Mouse (Mus musculus): ENCODE results near the gene Cbx8.

The Cbx8 gene

DNA sequence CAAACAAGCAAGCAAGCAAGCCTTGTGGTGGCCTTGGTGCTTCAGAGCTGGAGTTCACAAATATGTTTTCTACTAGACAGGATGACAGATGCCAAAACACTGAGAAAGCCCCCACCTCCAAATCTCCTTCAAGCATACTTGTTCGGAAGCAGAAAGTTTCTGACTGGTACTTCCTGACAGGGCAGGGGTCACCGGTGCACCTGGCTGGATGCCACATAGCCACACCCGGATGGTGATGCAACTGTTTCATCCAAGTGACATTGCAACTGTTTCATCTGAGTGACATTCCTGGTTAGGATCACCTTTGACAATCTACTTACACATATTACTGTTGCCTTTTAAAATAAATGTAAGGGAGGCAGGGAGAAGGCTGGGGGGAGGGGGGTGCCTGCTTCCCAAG is 43.6 kb downstream of the Cbx8 start:
- DNase-seq (ENCODE audit: extremely low read depth, low read depth) = no peak

DNA sequence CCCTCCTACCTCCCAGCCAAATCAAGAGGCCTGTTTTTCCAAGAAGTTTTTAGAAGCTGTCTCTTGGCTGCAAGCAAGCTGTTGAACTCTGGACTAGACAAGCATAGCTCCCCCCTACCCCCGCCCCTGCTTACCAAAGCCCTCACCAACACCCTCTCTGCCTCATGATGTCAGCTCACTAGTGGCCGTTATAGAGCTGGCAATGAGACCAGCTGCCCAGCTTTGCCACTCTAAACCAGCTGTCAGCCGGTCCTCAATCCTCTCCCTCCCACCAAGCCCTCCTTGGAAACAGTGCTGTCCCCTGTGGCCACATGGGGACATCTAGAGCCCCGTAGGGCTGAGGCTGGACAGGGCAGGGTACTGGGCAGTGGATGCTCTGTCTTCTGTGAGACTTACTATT is 45.3 kb downstream of the Cbx8 start:
- no peak for DNase-seq (ENCODE audit: extremely low read depth, low read depth)

DNA sequence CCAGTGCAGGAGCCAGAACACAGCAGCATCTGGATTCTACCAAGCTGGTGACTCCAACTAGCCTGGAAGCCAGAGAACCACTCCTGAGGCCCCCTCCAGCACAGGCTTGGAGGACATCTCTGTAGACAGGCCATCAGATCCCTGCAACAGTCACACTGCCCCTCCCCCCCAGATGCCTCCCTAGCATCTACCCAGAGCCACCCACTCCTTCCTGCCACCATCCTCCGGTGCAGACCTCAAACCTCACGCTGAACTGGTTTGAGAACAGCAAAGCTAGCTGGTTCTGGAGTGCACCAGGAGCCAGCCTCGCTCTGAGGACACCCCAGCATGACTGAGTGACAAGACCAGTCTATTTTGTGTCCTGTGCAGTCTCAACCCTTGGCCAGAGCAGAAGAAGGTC is 48.0 kb downstream of the Cbx8 start:
- no peak for DNase-seq (ENCODE audit: extremely low read depth, low read depth)

DNA sequence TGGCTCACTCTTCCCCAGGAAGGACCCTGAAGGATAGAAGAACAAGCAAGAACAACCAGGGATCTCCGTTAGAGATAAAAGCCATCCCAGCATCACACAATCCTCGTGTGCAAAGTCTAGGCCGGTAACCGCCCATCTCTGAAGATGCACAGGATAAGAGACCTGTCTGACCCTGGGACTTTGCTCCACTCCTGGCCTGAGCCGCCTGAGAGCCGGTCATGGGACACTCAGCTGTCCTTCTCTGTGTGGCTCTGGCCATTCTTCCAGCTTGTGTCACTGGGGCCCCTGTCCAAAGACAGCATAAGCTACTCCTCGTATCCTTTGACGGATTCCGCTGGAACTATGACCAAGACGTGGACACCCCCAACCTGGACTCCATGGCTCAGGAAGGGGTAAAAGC is 52.8 kb downstream of the Cbx8 start, which contains the start of gene Enpp7:
Gene Enpp7, plus strand, starts transcription at position 190 of the 400 bp plus-strand sequence.
- no peak for DNase-seq (ENCODE audit: extremely low read depth, low read depth)
